Mouse (Mus musculus) heart, embryonic 15.5 days (tissue): ENCODE data around the gene Ikzf1. TPM values are rescaled to one million over a fixed set of nuclear protein-coding genes. Genes with fewer than 3 reads are reported as not detected.
A peak's percentile ranks its signal among the peaks of the same experiment; 100 is the strongest.

Source experiments
- ATAC-seq: fragments of 200-750 bp; cut with Nextera tagmentation; replicated peaks from 2 replicates; pipeline ENCODE4 v1.8.0; 2017; ENCODE audit warnings: low read depth, moderate TSS enrichment; ENCODE audit not compliant: insufficient number of reproducible peaks, insufficient read depth, low FRiP score
- H3K27ac ChIP-seq: fragments of 300-500 bp; sonication (generic); 2 replicates; pipeline ENCODE4 v1.5.1; 2015; ENCODE audit warnings: mild to moderate bottlenecking, inconsistent platforms
- H3K27me3 ChIP-seq: fragments of 300-500 bp; sonication (generic); 2 replicates; pipeline ENCODE4 v1.6.1; 2015; ENCODE audit warnings: inconsistent platforms
- H3K36me3 ChIP-seq: fragments of 300-500 bp; sonication (generic); 2 replicates; pipeline ENCODE4 v1.6.1; 2015; ENCODE audit warnings: mild to moderate bottlenecking, inconsistent platforms
- H3K4me1 ChIP-seq: fragments of 300-500 bp; sonication (generic); replicated peaks from 2 replicates; pipeline ENCODE4 v1.6.1; 2015; ENCODE audit warnings: inconsistent platforms
- H3K4me2 ChIP-seq: fragments of 300-500 bp; sonication (generic); 2 replicates; pipeline ENCODE4 v1.6.1; 2015; ENCODE audit warnings: inconsistent platforms, mild to moderate bottlenecking, moderate library complexity
- H3K4me3 ChIP-seq: fragments of 300-500 bp; sonication (generic); 2 replicates; pipeline ENCODE4 v1.5.1; 2015; ENCODE audit warnings: mild to moderate bottlenecking, inconsistent platforms
- H3K9ac ChIP-seq: fragments of 300-500 bp; sonication (generic); 2 replicates; pipeline ENCODE4 v1.6.1; 2015; ENCODE audit warnings: mild to moderate bottlenecking, inconsistent platforms
- H3K9me3 ChIP-seq: fragments of 300-500 bp; sonication (generic); replicated peaks from 2 replicates; pipeline ENCODE4 v1.6.1; 2016; ENCODE audit warnings: inconsistent platforms
- WGBS: fragments of 180-500 bp; shearing (Covaris S2); methylation state at CpG from one replicate; pipeline ENCODE4 v1.1.7; 2015; ENCODE audit warnings: mixed read lengths; 5-methylcytosine and 5-hydroxymethylcytosine counted together
- polyA plus RNA-seq: library from polyadenylated mRNA; unstranded; fragments of >200 nt; fragmentation: Nextera tagmentation; extraction: Ambion mirVana; gene quantifications from 2 replicates; pipeline ENCODE4 v1.2.1, GENCODE M21; 2015

The Ikzf1 gene
- polyA plus RNA-seq, 1 experiment from 2014 or later: 1.2 TPM

DNA sequence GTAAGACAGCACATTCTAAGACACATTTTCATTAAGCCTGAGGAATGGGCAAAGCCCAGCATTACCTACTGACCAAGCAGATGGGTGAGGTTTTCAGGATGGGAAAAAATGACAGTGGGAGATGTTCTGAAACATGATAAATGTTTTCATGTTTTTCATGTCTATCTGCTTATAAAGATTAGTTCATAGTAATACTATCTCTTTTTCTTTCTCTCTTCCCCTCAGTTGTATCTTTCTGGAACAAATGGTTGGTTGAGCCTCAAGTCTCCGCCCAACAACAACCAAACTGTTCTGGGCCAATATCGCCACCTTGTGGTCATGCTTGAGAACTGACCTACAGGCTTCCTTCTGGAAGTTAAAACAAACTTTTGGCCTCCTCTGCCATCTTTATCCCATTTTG lies 57.8 kb downstream of the Ikzf1 start:
- no peak for ATAC-seq
- WGBS: 16% methylated on average over 2 of the region's 2 CpGs
- Histone ChIP-seq H3K9ac (no peak overlapping the region), H3K4me2 (no peak overlapping the region), H3K36me3 (no peaks in the 10 kb centered on the region), H3K27ac (no peak overlapping the region), H3K4me3 (no peak overlapping the region), H3K4me1 (no peaks in the 10 kb centered on the region), H3K27me3 (no peaks in the 10 kb centered on the region), H3K9me3 (no peaks in the 10 kb centered on the region)

DNA sequence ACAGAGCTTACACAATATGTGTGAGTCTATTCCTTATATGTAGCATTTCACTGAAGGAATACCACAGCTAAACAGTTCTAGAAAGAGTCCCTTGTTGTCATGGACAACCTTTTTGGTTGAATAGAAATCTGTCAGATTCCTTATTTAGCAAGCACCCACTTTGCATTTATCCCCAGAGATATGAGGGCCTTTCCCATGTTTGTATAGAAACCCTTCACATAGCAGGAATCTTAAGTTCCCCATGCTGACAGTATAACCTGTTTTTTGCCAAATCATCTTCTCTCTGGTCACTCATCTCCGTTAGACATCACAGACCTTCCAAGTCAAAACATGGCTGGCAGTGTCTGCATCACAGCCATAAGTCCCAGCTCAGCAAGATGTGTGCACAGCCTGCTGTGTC lies 59.4 kb downstream of the Ikzf1 start:
- H3K4me3 ChIP-seq: no peak overlapping the region
- ATAC-seq: no peak
- no peak overlapping the region for H3K27ac ChIP-seq
- no peak overlapping the region for H3K9ac ChIP-seq
- H3K36me3 ChIP-seq: no peaks in the 10 kb centered on the region
- no peaks in the 10 kb centered on the region for H3K27me3 ChIP-seq
- H3K4me2 ChIP-seq: no peak overlapping the region
- H3K9me3 ChIP-seq: no peaks in the 10 kb centered on the region
- no peaks in the 10 kb centered on the region for H3K4me1 ChIP-seq
- whole genome bisulfite sequencing: 46% methylated on average over 1 of the region's 1 CpGs

DNA sequence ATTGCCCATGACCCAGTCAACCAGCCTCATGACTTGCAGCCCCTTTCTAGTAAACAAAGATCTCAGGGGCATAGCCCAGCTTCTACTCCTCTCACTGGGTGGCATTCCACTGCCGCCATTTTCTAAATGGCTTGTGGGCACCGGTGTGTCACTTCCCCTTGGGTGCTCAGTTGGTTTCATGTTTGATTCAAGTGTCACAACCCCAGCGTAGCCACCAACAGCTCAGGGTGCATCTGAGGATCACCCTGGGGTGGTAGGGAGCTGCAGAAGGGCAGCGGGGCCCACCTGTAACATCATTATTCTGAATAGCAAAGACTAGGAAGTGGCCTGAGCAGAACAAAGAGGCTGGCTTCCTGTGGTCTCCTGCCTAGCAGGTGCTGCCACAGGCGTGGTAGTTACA lies 66.3 kb downstream of the Ikzf1 start:
- Histone ChIP-seq H3K36me3 (no peaks in the 10 kb centered on the region), H3K4me2 (no peak overlapping the region), H3K4me3 (no peak overlapping the region), H3K9ac (no peak overlapping the region), H3K27ac (no peak overlapping the region), H3K9me3 (no peaks in the 10 kb centered on the region), H3K27me3 (no peaks in the 10 kb centered on the region), H3K4me1 (no peaks in the 10 kb centered on the region)
- ATAC-seq: no peak
- 70% methylated on average over 5 of the region's 5 CpGs for WGBS

DNA sequence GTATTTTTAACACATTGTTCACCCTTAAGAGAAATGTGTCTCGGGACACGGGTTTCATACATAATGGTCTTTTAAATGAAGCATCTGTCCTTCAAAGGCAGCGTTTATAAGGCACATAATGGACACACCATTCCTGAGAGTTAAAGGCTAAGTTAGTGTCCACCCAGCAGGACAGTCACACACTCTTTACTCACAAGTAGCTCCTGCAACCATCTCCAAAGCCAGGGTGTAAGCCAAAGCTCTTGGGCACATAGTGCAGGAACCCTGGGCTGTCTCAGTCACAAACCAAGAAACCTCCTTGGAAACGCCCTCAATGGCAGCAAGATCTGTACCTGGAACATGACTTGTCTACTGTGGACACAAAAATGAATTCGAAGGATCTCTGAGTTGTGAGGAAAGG lies 68.1 kb downstream of the Ikzf1 start:
- ATAC-seq: no peak
- Histone ChIP-seq H3K27ac (no peak overlapping the region), H3K9ac (no peak overlapping the region), H3K36me3 (no peaks in the 10 kb centered on the region), H3K4me2 (no peak overlapping the region), H3K4me3 (no peak overlapping the region), H3K4me1 (no peaks in the 10 kb centered on the region), H3K9me3 (no peaks in the 10 kb centered on the region), H3K27me3 (no peaks in the 10 kb centered on the region)
- 75% methylated on average over 5 of the region's 5 CpGs for WGBS

DNA sequence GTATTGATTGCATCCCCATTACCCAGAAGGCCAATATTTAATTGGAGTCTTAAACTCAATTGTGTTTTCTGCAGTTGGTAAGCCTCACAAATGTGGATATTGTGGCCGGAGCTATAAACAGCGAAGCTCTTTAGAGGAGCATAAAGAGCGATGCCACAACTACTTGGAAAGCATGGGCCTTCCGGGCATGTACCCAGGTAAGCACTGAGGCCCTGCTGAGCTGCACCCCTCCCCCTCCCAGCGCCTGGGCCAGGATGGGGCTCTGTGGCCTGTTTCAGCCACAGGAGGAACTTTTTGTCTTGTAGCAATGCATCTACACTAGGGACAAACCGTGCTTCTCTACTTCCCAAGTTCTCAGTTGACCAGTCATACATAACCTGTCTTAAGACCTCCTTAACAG lies 73.3 kb downstream of the Ikzf1 start:
- no peaks in the 10 kb centered on the region for H3K9me3 ChIP-seq
- H3K36me3 ChIP-seq: no peaks in the 10 kb centered on the region
- no peak overlapping the region for H3K9ac ChIP-seq
- H3K4me3 ChIP-seq: no peak overlapping the region
- WGBS: 78% methylated on average over 6 of the region's 6 CpGs
- no peak overlapping the region for H3K27ac ChIP-seq
- no peaks in the 10 kb centered on the region for H3K4me1 ChIP-seq
- H3K27me3 ChIP-seq: no peaks in the 10 kb centered on the region
- no peak overlapping the region for H3K4me2 ChIP-seq
- no peak for ATAC-seq

DNA sequence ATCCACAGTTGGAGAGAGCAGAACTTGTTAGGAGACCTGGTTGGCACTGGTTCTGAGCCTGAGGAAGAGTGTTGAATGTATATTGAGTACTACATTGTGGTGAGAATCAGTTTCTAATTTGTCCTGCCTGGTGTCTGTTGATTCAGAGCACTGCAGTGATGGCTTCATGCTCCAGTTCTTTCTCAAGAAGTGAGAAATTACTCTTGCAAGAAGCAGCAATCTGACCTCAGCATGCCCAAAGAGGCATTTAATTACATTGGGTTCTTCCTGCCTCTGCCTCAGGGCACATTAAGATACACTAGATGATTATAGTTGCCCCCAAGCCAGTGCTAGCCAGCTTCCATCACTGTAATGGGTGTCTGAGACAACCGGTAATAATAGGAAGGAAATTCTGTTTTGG lies 74.1 kb downstream of the Ikzf1 start:
- Histone ChIP-seq H3K9ac (no peak overlapping the region), H3K4me2 (no peak overlapping the region), H3K9me3 (no peaks in the 10 kb centered on the region), H3K4me3 (no peak overlapping the region), H3K4me1 (no peaks in the 10 kb centered on the region), H3K27ac (no peak overlapping the region), H3K36me3 (no peaks in the 10 kb centered on the region), H3K27me3 (no peaks in the 10 kb centered on the region)
- ATAC-seq: no peak
- 91% methylated on average over 1 of the region's 1 CpGs for WGBS

DNA sequence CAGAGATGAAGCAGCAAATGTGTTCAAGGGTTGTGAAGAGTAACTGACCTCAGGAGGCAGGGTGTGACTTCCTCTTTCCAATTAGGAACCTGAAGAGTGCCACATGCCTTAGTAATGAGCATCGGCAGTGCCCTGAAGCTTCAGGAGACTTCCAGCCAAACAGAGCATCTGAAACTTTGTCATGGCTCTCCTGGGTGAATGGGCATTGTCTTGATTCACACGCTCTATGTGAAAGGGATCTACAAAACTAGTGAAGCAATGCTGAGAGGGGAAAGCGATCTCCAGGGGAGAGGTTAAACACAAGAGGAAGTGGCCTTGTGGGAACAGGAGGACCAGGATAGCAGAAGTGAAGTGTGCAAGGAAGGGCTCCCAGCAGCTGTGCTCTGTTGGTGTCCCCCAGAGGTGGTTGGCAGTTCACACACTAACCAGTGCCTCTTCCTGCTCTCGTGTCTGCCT lies 78.4 kb downstream of the Ikzf1 start:
- no peaks in the 10 kb centered on the region for H3K9me3 ChIP-seq
- H3K36me3 ChIP-seq: no peaks in the 10 kb centered on the region
- H3K4me2 ChIP-seq: no peak overlapping the region
- H3K4me3 ChIP-seq: no peak overlapping the region
- no peak overlapping the region for H3K27ac ChIP-seq
- no peak for ATAC-seq
- H3K9ac ChIP-seq: no peak overlapping the region
- no peaks in the 10 kb centered on the region for H3K27me3 ChIP-seq
- no peaks in the 10 kb centered on the region for H3K4me1 ChIP-seq
- 66% methylated on average over 4 of the region's 4 CpGs for WGBS

DNA sequence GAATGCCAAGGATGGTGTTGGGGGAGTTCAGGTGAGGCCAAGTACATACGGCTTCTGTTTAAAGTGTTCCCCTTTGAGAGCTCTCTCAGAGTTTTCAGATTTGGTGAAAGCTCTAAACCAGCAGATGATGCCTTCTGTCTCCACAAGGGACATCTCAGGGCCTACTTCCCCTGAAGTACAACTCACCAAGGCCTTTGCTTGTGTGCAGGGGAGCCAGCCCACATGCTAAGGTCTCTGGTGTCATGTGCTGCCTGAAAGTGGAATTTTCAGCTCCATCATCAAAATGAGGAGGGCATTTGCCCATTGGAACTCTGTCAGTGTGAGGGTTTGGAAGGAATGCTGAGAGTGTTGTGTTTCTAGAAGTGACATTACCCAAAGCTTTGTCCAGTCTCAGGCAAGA lies 80.6 kb downstream of the Ikzf1 start:
- Histone ChIP-seq H3K4me1 (no peaks in the 10 kb centered on the region), H3K4me3 (no peak overlapping the region), H3K27me3 (no peaks in the 10 kb centered on the region), H3K4me2 (no peak overlapping the region), H3K27ac (no peak overlapping the region), H3K9ac (no peak overlapping the region), H3K9me3 (no peaks in the 10 kb centered on the region), H3K36me3 (no peaks in the 10 kb centered on the region)
- no peak for ATAC-seq
- WGBS: 74% methylated on average over 1 of the region's 1 CpGs

DNA sequence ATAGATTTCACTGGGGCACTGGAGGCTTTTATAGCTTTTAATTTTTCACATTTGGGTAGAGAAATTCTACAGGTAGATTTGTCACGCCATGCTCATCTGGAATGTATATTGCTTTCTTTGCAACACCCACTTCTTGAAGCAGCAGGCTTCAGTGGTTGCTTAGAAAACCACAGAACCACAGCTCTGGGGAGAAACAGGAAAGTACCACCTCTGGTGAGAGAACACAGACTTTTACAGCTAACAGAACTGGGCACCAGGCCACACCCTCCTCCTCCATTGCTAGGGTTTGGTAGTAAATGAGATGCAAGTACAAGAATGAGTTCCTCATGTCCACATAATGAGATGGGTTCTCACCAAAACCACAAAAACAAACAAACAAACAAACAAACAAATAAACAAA lies 81.3 kb downstream of the Ikzf1 start:
- Histone ChIP-seq H3K9ac (no peak overlapping the region), H3K4me3 (no peak overlapping the region), H3K36me3 (no peaks in the 10 kb centered on the region), H3K27ac (no peak overlapping the region), H3K9me3 (no peaks in the 10 kb centered on the region), H3K4me2 (no peak overlapping the region), H3K27me3 (no peaks in the 10 kb centered on the region), H3K4me1 (no peaks in the 10 kb centered on the region)
- 88% methylated on average over 1 of the region's 1 CpGs for WGBS
- no peak for ATAC-seq

DNA sequence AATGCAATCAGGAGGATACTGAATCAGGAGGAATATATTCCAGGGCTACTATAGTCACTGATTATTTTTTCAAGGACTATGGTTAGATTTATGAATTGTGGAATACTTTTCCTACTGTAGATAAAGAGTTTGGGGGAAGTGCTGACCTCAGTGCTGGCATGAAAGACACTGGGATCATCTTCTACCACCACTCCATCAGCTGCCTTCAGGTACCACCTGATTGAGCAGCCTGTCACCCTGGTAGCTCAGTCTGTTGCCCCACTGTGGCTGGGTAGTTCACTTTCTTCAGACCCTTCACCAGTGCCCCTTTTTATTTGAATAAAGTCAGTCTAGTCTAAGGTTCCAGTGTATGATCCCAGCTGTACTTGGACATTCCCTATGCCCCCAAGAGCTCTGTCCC lies 81.9 kb downstream of the Ikzf1 start:
- no peak overlapping the region for H3K4me3 ChIP-seq
- no peaks in the 10 kb centered on the region for H3K27me3 ChIP-seq
- no peak overlapping the region for H3K9ac ChIP-seq
- no peaks in the 10 kb centered on the region for H3K4me1 ChIP-seq
- H3K4me2 ChIP-seq: no peak overlapping the region
- ATAC-seq: no peak
- no peak overlapping the region for H3K27ac ChIP-seq
- H3K9me3 ChIP-seq: no peaks in the 10 kb centered on the region
- H3K36me3 ChIP-seq: no peaks in the 10 kb centered on the region

DNA sequence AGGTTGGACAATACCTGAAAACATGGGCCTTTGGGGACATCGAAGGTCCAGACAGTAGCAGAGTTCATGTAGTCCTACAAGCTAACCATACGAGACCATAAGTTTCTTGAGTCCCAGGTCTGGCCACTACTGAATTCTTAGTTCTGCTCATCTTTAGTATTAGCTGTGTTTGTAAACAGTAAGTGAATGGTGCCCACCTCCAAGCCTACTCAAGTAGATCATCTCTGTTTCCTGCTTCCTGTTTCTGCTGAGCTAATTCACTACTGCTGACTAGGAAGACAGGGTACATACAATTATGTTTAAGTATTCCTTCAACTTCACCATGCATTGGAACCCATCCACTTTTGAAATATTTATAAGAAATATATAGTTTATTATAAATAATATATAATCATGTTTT lies 83.3 kb downstream of the Ikzf1 start:
- no peak for ATAC-seq
- Histone ChIP-seq H3K4me3 (no peak overlapping the region), H3K36me3 (no peaks in the 10 kb centered on the region), H3K4me1 (no peaks in the 10 kb centered on the region), H3K9me3 (no peaks in the 10 kb centered on the region), H3K27ac (no peak overlapping the region), H3K4me2 (no peak overlapping the region), H3K27me3 (no peaks in the 10 kb centered on the region), H3K9ac (no peak overlapping the region)
- 79% methylated on average over 2 of the region's 2 CpGs for WGBS

DNA sequence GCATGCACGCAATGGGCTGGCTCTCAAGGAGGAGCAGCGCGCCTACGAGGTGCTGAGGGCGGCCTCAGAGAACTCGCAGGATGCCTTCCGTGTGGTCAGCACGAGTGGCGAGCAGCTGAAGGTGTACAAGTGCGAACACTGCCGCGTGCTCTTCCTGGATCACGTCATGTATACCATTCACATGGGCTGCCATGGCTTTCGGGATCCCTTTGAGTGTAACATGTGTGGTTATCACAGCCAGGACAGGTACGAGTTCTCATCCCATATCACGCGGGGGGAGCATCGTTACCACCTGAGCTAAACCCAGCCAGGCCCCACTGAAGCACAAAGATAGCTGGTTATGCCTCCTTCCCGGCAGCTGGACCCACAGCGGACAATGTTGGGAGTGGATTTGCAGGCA lies 84.5 kb downstream of the Ikzf1 start:
- peak; percentile 18; the same call in 1 of the 2 replicates for ATAC-seq
- Histone ChIP-seq H3K27me3 (no peaks in the 10 kb centered on the region), H3K4me3 (no peak overlapping the region), H3K9ac (no peak overlapping the region), H3K27ac (no peak overlapping the region), H3K4me2 (no peak overlapping the region), H3K9me3 (no peaks in the 10 kb centered on the region), H3K4me1 (no peaks in the 10 kb centered on the region), H3K36me3 (no peaks in the 10 kb centered on the region)
- WGBS: 90% methylated on average over 20 of the region's 20 CpGs

DNA sequence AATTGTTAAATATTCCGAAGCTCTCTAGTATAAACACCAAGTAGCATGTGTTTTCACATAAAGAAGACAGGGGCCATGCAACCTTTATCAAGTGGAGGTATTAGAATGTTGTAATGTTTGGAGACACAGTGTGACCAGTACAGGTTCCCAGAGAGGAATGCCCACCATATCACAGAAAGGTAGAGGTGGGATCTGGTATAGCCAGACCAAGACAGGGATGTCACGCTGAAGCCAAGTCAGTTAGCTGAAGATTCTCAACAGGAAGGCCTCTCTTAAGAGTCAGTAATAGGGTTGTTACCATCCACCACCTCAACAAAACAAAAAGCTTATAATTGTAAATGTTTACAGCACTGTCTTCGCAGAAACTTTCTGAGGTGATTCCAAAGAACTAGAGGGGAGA lies 85.9 kb downstream of the Ikzf1 start:
- no peak overlapping the region for H3K27ac ChIP-seq
- no peaks in the 10 kb centered on the region for H3K27me3 ChIP-seq
- H3K36me3 ChIP-seq: no peaks in the 10 kb centered on the region
- no peak for ATAC-seq
- no peak overlapping the region for H3K4me3 ChIP-seq
- WGBS: 78% methylated on average over 3 of the region's 3 CpGs
- H3K4me2 ChIP-seq: no peak overlapping the region
- no peak overlapping the region for H3K9ac ChIP-seq
- no peaks in the 10 kb centered on the region for H3K9me3 ChIP-seq
- H3K4me1 ChIP-seq: no peaks in the 10 kb centered on the region
